In genomic region chr9:85673907-85674481, GRCm38 (mm10) we compare ENCODE assay signal across 9 mouse cellular contexts.
DNase-seq lines count a peak whose midpoint lies in the region; ATAC-seq and TF ChIP-seq lines count a peak whose summit lies in the region.
"Had no signal": no experiment of that assay in that cellular context is flagged by ENCODE, and none has a peak within 500 bp of the region (broad histone marks: within the 10 kb centered on the region; RNA-seq: fewer than 3 reads in every experiment).

No protein-coding gene starts in this region.

- no peak for TF ChIP-seq CTCF in intestine, postnatal 0 days (IDR thresholded peaks at IDR 0.05; ENCODE audit: low read depth)

- WGBS in intestine, embryonic 14.5 days: 34% methylated on average over 15 of the region's 15 CpGs
- 58% methylated on average over 15 of the region's 15 CpGs for WGBS in intestine, postnatal 0 days
- 41% methylated on average over 15 of the region's 15 CpGs for WGBS in midbrain, embryonic 13.5 days

- no peaks in the 10 kb centered on the region for H3K27me3 ChIP-seq in intestine, embryonic 14.5 days (replicated peaks; ENCODE audit: control insufficient read depth, insufficient read depth, low read length)
- H3K27me3 ChIP-seq in intestine, postnatal 0 days (replicated peaks; ENCODE audit: control insufficient read depth, insufficient read depth, low read length): no peaks in the 10 kb centered on the region
- no peaks in the 10 kb centered on the region; the same call in 1 of the 2 replicates for H3K27me3 ChIP-seq in midbrain, embryonic 13.5 days
- H3K27me3 ChIP-seq: lung, embryonic 15.5 days had no signal

- no peak overlapping the region for H3K27ac ChIP-seq in intestine, embryonic 14.5 days (ENCODE audit: low read depth)
- H3K27ac ChIP-seq in intestine, postnatal 0 days (ENCODE audit: low read depth, low read length): no peak overlapping the region
- no peak overlapping the region for H3K27ac ChIP-seq in midbrain, embryonic 13.5 days
- H3K27ac ChIP-seq: lung, embryonic 15.5 days had no signal

- H3K4me1 ChIP-seq in intestine, embryonic 14.5 days (replicated peaks; ENCODE audit: control insufficient read depth, insufficient read depth, low read length): 0 out of 2 replicates have a peak, but pooled peaks cover 3% of the 10 kb centered on the region
- H3K4me1 ChIP-seq in intestine, postnatal 0 days (replicated peaks; ENCODE audit: control insufficient read depth, insufficient read depth, low read length): no peaks in the 10 kb centered on the region
- H3K4me1 ChIP-seq in midbrain, embryonic 13.5 days (replicated peaks): peaks cover 8% of the 10 kb centered on the region
- H3K4me1 ChIP-seq: lung, embryonic 15.5 days had no signal

- H3K9ac ChIP-seq in intestine, embryonic 14.5 days (ENCODE audit: low read length): no peak overlapping the region
- no peak overlapping the region for H3K9ac ChIP-seq in intestine, postnatal 0 days (ENCODE audit: low read depth, low read length)
- no peak overlapping the region for H3K9ac ChIP-seq in midbrain, embryonic 13.5 days (replicated peaks)
- H3K9ac ChIP-seq: lung, embryonic 15.5 days had no signal

- H3K9me3 ChIP-seq in intestine, embryonic 14.5 days (ENCODE audit: control insufficient read depth, low read length): no peaks in the 10 kb centered on the region
- no peaks in the 10 kb centered on the region for H3K9me3 ChIP-seq in intestine, postnatal 0 days (ENCODE audit: control insufficient read depth)
- no peaks in the 10 kb centered on the region for H3K9me3 ChIP-seq in midbrain, embryonic 13.5 days
- H3K9me3 ChIP-seq: lung, embryonic 15.5 days had no signal

- H3K4me3 ChIP-seq in intestine, embryonic 14.5 days (ENCODE audit: low read depth, low read length): no peak overlapping the region
- no peak overlapping the region for H3K4me3 ChIP-seq in intestine, postnatal 0 days (ENCODE audit: low read depth, low read length)
- H3K4me3 ChIP-seq in midbrain, embryonic 13.5 days (replicated peaks): no peak overlapping the region
- H3K4me3 ChIP-seq: lung, embryonic 15.5 days had no signal

- no peak overlapping the region for H3K4me2 ChIP-seq in intestine, embryonic 14.5 days (ENCODE audit: low read length)
- no peak overlapping the region for H3K4me2 ChIP-seq in intestine, postnatal 0 days (replicated peaks; ENCODE audit: low read depth)
- H3K4me2 ChIP-seq in midbrain, embryonic 13.5 days (replicated peaks): 0 out of 2 replicates have a peak overlapping the region, but pooled peaks have one; percentile 1
- H3K4me2 ChIP-seq: lung, embryonic 15.5 days had no signal

- H3K36me3 ChIP-seq in intestine, embryonic 14.5 days (ENCODE audit: control insufficient read depth, insufficient read depth, low read length): no peaks in the 10 kb centered on the region
- H3K36me3 ChIP-seq in intestine, postnatal 0 days (ENCODE audit: control insufficient read depth, insufficient read depth): no peaks in the 10 kb centered on the region
- no peaks in the 10 kb centered on the region for H3K36me3 ChIP-seq in midbrain, embryonic 13.5 days
- H3K36me3 ChIP-seq: lung, embryonic 15.5 days had no signal

- peak; percentile 81; the same call in 1 of the 2 replicates for ATAC-seq in intestine, embryonic 14.5 days (replicated peaks; ENCODE audit: low FRiP score, low TSS enrichment, low read depth)
- ATAC-seq in intestine, postnatal 0 days: no peak
- ATAC-seq in midbrain, embryonic 13.5 days: peak; percentile 79

- peak; percentile 30 to 34 for DNase-seq in cerebellum, postnatal 10 days
- no peak for DNase-seq in cerebellum, postnatal 4 days (ENCODE audit: low spot score in 2 of 2)
- peak; percentile 60 for DNase-seq in intestine, embryonic 14.5 days (ENCODE audit: low spot score)
- DNase-seq in adrenal gland, postnatal 36 days: peak; percentile 42
- no peak for DNase-seq in ovary, postnatal 36 days (ENCODE audit: low spot score)
- DNase-seq in lung, postnatal 25 days (ENCODE audit: low spot score): no peak

Comparison
In these comparisons a context has a peak if more than half of its experiments do, and no peak if none do; other contexts are left out.
1. DNase-seq: peak in cerebellum, postnatal 10 days (2 of 2), intestine, embryonic 14.5 days (single experiment) and adrenal gland, postnatal 36 days (2 of 2); none in cerebellum, postnatal 4 days (0 of 2), ovary, postnatal 36 days (single experiment) and lung, postnatal 25 days (single experiment).